Mouse (Mus musculus): ENCODE measurements at regions not wholly inside any gene's neighbourhood (a gene's known extent, or its start where the extent isn't known, plus 50 kb on each side); places are given as distances from the start of the nearest gene placed in this dataset.
"Not testable (repeated sequence)": the region's sequence is repeated elsewhere in the genome, so short reads cannot be mapped to it uniquely, and the experiment has no call there.

- DNase-seq: no peak
These were observed 472.6 kb upstream of the Sall1 start for GRCm38 (mm10) chr8:89516602-89517001.

GRCm38 (mm10) chr8:89514270-89514669 is 470.3 kb upstream of the Sall1 start:
- DNase-seq: no peak

- no peak for DNase-seq
These were observed 463.7 kb upstream of the Sall1 start for GRCm38 (mm10) chr8:89507639-89508038.

- DNase-seq: no peak
These were observed 459.7 kb upstream of the Sall1 start for GRCm38 (mm10) chr8:89503545-89504234.

GRCm38 (mm10) chr8:89503030-89503429 is 459.1 kb upstream of the Sall1 start:
- DNase-seq: no peak

- DNase-seq: no peak
These were observed 457.8 kb upstream of the Sall1 start for GRCm38 (mm10) chr8:89501756-89502155.

GRCm38 (mm10) chr8:89499831-89500230 is 455.9 kb upstream of the Sall1 start:
- no peak for DNase-seq

- no peak for DNase-seq
These were observed 454.2 kb upstream of the Sall1 start for GRCm38 (mm10) chr8:89498088-89498695.

- DNase-seq: no peak
These were observed 448.4 kb upstream of the Sall1 start for GRCm38 (mm10) chr8:89492336-89492735.

- not testable (repeated sequence) for DNase-seq
These were observed 438.5 kb upstream of the Sall1 start for GRCm38 (mm10) chr8:89482481-89482880.

GRCm38 (mm10) chr8:89476930-89477329 is 433.0 kb upstream of the Sall1 start:
- DNase-seq: no peak

- DNase-seq: no peak
These were observed 427.2 kb upstream of the Sall1 start for GRCm38 (mm10) chr8:89471116-89471515.

- peak; percentile 34 for DNase-seq
These were observed 424.8 kb upstream of the Sall1 start for GRCm38 (mm10) chr8:89468782-89469220.

GRCm38 (mm10) chr8:89465211-89465753 is 421.3 kb upstream of the Sall1 start:
- no peak for DNase-seq

GRCm38 (mm10) chr8:89456517-89456916 is 412.6 kb upstream of the Sall1 start:
- DNase-seq: no peak

- DNase-seq: no peak
These were observed 411.8 kb upstream of the Sall1 start for GRCm38 (mm10) chr8:89455731-89456130.

- DNase-seq: no peak
These were observed 410.2 kb upstream of the Sall1 start for GRCm38 (mm10) chr8:89454197-89454596.

GRCm38 (mm10) chr8:89453724-89454123 is 409.8 kb upstream of the Sall1 start:
- no peak for DNase-seq

GRCm38 (mm10) chr8:89444466-89444865 is 400.5 kb upstream of the Sall1 start:
- DNase-seq: no peak

- DNase-seq: no peak
These were observed 395.3 kb upstream of the Sall1 start for GRCm38 (mm10) chr8:89439304-89439703.

GRCm38 (mm10) chr8:89426969-89427368 is 383.0 kb upstream of the Sall1 start:
- DNase-seq: no peak

- no peak for DNase-seq
These were observed 371.3 kb upstream of the Sall1 start for GRCm38 (mm10) chr8:89415287-89415686.

- no peak for DNase-seq
These were observed 368.5 kb upstream of the Sall1 start for GRCm38 (mm10) chr8:89412500-89412899.

- DNase-seq: no peak
These were observed 368.1 kb upstream of the Sall1 start for GRCm38 (mm10) chr8:89412046-89412445.

All from cerebellum, adult 9-11 months (tissue).